In the genomic region with DNA sequence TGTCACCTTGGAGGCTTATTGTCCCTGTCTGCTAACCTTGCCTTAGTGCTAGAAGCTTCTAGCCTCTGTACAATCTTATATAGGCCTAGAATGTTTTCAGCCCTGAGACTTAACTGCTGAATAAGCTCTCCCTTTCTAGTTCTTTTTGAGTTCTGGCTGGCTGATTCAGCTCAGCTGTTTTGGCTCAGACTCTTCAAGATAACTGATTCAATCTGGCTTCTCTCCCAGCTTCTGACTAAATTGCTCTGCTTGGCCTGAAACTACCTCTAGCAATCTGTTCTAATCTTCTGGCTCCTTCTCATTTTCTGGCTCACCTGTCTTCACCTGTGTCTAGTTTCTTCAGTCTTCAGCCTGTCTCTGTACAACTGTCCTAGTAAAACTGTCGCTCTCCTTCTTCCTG, we compare ENCODE assay signal across 10 mouse cellular contexts.
"Had no signal": no experiment of that assay in that cellular context is flagged by ENCODE, and none has a peak within 500 bp of the region (broad histone marks: within the 10 kb centered on the region; RNA-seq: fewer than 3 reads in every experiment).

No protein-coding gene starts in this region.

- H3K27ac ChIP-seq: kidney, postnatal 0 days; limb, embryonic 15.5 days; liver, embryonic 13.5 days; midbrain, embryonic 13.5 days had no signal

- H3K4me1 ChIP-seq: liver, embryonic 13.5 days; midbrain, embryonic 13.5 days had no signal

- ATAC-seq: midbrain, embryonic 13.5 days had no signal

- DNase-seq: kidney, postnatal 36 days; layer of hippocampus, adult 9-11 months; layer of hippocampus, postnatal 36 days; liver, embryonic 13.5 days; lung, adult 18-20 months; right cerebral cortex, postnatal 14 days; thymus, postnatal 4 days had no signal

- H3K27me3 ChIP-seq: limb, embryonic 15.5 days; liver, embryonic 13.5 days; midbrain, embryonic 13.5 days had no signal

- H3K36me3 ChIP-seq: limb, embryonic 15.5 days; liver, embryonic 13.5 days; midbrain, embryonic 13.5 days had no signal

- H3K4me3 ChIP-seq: limb, embryonic 15.5 days; liver, embryonic 13.5 days; midbrain, embryonic 13.5 days had no signal

- H3K9me3 ChIP-seq: limb, embryonic 15.5 days; liver, embryonic 13.5 days; midbrain, embryonic 13.5 days had no signal

- H3K9ac ChIP-seq: limb, embryonic 15.5 days; liver, embryonic 13.5 days; midbrain, embryonic 13.5 days had no signal

- H3K4me2 ChIP-seq: limb, embryonic 15.5 days; liver, embryonic 13.5 days; midbrain, embryonic 13.5 days had no signal
